Mouse (Mus musculus) erythroblast, embryonic 14.5 days (primary cell): Measurements from ENCODE around the gene Ccdc73. TPM values are rescaled to one million over a fixed set of nuclear protein-coding genes. Genes with fewer than 3 reads are reported as not detected.
"Not testable (repeated sequence)": the region's sequence is repeated elsewhere in the genome, so short reads cannot be mapped to it uniquely, and the experiment has no call there.

Experiments used
- H3K27me3 ChIP-seq: 2 replicates; pipeline ENCODE4 v1.6.1; 2012; ENCODE audit warnings: inconsistent platforms; ENCODE audit not compliant: control insufficient read depth
- H3K36me3 ChIP-seq: 2 replicates; pipeline ENCODE4 v1.6.1; 2012; ENCODE audit warnings: mild to moderate bottlenecking, inconsistent platforms; ENCODE audit not compliant: control insufficient read depth
- H3K4me1 ChIP-seq: 2 replicates; pipeline ENCODE4 v1.6.1; 2012; ENCODE audit warnings: inconsistent platforms; ENCODE audit not compliant: control insufficient read depth
- H3K4me3 ChIP-seq: replicated peaks from 2 replicates; pipeline ENCODE3; 2012; ENCODE audit warnings: moderate library complexity, mild to moderate bottlenecking, inconsistent platforms
- H3K9me3 ChIP-seq: 2 replicates; pipeline ENCODE4 v1.6.1; 2012; ENCODE audit warnings: low read length, inconsistent platforms, mixed read lengths; ENCODE audit not compliant: control insufficient read depth
- GATA1 ChIP-seq: IDR thresholded peaks from 2 replicates; pipeline ENCODE4 v1.6.1; 2012; ENCODE audit warnings: low read length, inconsistent platforms, mixed read lengths
- TAL1 ChIP-seq: IDR thresholded peaks from 3 replicates; pipeline ENCODE4 v1.6.1; 2012; ENCODE audit warnings: low read length, inconsistent platforms, mixed read lengths
- polyA plus RNA-seq: library from polyadenylated mRNA; stranded (reverse); fragments of >175 nt; gene quantifications from 2 replicates; pipeline ENCODE4 v1.2.3, GENCODE M21; 2012

The Ccdc73 gene
- polyA plus RNA-seq, result not detected in 2 replicates

DNA sequence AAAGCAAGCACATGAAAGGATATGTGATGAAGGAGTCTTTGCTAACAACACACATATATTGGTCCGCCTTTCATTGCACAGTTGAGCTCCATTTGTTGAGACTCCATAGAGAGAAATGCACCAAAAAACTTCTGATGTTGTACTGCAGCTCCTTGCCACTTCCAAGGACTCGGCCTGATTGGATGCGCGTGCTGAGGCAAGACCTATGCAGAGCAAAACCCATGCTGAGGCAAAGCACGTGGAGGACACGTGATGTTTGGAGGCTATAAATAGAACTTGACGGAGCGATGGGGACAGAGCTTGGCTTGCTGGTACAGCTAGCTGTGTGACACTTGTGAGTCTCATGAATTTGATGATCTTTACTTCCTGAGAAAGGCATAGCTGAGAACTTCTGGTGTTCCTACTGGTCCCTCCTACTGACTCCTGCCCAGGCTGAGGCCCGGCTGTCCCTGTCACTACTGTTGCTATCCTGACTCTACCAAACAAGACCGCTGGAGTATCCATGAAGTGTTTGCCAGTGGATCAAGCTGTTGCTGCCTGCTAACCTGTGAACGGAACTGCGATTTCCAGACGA, at the start of gene Ccdc73:
TSS of gene Ccdc73 (plus strand) at position 524 of the 574 bp plus-strand sequence.
- H3K4me3 ChIP-seq, result no peak within 1 kb of the TSS
- no peaks in the 10 kb centered on the region for H3K27me3 ChIP-seq
- H3K4me1 ChIP-seq, result no peaks in the 10 kb centered on the region
- TF ChIP-seq GATA1, result no peak
- no peak for TF ChIP-seq TAL1
- no peaks in the 10 kb centered on the region for H3K9me3 ChIP-seq
- no peaks in the 10 kb centered on the region for H3K36me3 ChIP-seq

DNA sequence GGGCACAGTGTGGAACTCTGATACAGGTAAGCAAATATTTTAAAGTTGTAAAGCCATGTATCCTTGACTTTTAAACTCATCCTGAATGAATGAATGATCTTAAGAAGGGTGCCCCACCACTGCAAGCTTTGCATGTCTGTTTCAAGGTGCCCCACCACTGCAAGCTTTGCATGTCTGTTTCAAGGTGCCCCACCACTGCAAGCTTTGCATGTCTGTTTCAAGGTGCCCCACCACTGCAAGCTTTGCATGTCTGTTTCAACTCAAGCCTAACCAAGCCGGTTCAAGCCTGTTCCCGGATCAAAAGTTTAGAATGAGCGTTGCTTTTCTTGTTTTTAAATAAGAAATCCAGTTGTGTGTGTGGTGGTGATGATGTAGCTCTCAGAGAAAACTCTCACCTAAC, 48.8 kb upstream of the Ccdc73 start:
- not testable (repeated sequence) for H3K4me3 ChIP-seq, H3K36me3 ChIP-seq, H3K9me3 ChIP-seq
- H3K4me1 ChIP-seq, result peaks cover 34% of the 10 kb centered on the region
- H3K27me3 ChIP-seq, result peaks cover 14% of the 10 kb centered on the region

DNA sequence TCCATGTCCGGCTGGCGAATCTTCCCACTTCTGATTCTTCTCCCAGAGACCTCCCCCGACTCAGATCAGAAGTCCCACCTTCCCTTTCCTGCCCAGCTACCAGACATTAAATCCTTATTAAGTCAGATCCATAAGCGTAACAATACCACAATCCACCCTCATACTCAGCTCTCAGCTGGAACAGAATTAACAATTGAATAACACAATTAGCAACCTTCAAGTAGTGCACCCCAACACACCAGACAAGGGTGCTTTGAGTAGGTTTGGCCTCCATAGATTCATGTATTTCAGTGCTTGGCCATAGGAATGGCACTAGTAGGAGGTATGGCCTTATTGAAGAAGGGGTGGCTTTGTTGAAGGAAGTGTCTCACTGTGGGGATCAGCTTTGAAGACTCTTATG, 41.4 kb upstream of the Ccdc73 start:
- H3K4me3 ChIP-seq, result no peak overlapping the region
- H3K4me1 ChIP-seq, result no peaks in the 10 kb centered on the region
- no peaks in the 10 kb centered on the region for H3K36me3 ChIP-seq
- TF ChIP-seq GATA1 (no peak), TAL1 (no peak)
- no peaks in the 10 kb centered on the region for H3K9me3 ChIP-seq
- H3K27me3 ChIP-seq, result no peaks in the 10 kb centered on the region

DNA sequence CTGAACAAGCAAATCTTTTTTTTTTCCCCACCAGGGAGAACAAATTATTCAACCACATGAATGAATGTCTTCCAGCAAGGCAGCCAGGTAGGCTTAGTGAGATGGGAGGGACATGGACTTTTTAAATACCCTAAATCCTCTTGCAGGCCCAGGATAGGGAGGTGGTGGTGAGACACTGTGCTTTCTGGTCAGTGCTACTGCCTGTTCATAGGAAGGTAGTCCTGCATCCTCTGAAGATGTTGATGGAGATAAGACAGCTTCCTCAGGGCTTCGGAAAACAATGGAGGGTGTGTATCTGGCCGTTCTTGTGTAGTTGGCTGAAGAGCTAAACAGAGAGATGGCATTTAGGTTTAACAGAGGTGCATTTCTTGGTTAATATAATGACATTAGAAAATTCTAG, 35.1 kb upstream of the Ccdc73 start:
- Histone ChIP-seq H3K9me3 (no peaks in the 10 kb centered on the region), H3K27me3 (no peaks in the 10 kb centered on the region), H3K36me3 (no peaks in the 10 kb centered on the region), H3K4me3 (no peak overlapping the region), H3K4me1 (no peaks in the 10 kb centered on the region)
- no peak for TF ChIP-seq TAL1
- TF ChIP-seq GATA1, result no peak

DNA sequence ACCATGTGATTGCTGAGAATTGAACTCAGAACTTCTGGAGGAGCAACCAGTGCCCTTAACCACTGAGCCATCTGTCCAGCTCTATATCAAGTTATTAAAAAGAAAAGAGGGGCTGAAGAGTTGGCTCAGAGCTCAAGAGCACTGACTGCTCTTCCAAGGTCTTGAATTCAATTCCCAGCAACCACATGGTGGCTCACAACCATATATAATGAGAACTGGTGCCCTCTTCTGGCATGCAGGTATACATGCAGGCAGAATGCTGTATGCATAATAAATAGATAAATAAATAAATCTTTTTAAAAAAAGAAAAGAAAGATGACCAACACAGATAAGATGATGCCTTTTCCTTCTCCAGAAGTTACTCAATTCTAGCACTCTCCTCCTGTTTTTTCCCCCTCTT, 26.6 kb upstream of the Ccdc73 start:
- H3K9me3 ChIP-seq, result no peaks in the 10 kb centered on the region
- no peaks in the 10 kb centered on the region for H3K27me3 ChIP-seq
- no peak for TF ChIP-seq GATA1
- H3K4me3 ChIP-seq, result no peak overlapping the region
- no peaks in the 10 kb centered on the region for H3K4me1 ChIP-seq
- no peaks in the 10 kb centered on the region for H3K36me3 ChIP-seq

DNA sequence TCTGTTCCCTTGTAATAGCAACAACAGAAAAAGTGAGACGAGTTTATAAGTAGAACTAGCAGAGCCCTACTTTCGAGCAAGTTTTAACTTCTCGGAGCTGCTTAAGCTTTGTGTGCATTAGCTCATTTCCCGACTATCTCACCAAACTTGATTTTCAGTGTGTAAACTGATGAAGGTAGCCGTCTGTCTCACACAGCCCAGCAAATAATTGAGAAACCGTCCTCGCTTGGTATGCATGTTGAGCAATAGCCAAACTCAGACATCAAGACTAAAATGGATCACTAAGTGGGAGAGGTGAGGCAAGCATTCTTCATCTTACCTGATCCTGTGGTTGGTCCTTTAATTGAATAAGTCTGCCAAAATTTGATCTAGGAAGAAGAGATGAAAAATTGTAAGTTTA, 25.9 kb upstream of the Ccdc73 start:
- Histone ChIP-seq H3K36me3 (no peaks in the 10 kb centered on the region), H3K27me3 (no peaks in the 10 kb centered on the region), H3K4me3 (no peak overlapping the region), H3K4me1 (no peaks in the 10 kb centered on the region), H3K9me3 (no peaks in the 10 kb centered on the region)
- TF ChIP-seq GATA1 (no peak), TAL1 (no peak)

DNA sequence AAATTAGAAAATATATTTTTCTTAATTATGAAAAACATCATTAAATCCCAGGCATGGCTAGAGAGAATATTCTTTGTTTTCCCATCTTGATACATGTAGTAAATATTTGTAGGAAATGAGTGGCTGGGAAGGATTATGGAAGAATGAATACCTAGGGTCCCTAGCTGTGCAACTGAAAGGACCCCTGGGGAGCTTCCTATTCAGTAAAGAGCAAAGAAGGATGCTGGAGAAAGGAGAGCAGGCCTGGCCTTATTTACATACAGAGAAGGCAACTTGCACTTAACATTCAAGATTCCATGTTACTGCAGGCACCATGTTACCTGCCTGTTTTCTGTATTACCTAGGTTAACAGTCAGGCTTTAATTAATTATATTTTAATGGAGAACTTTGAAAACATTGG, 25.0 kb upstream of the Ccdc73 start:
- no peak for TF ChIP-seq TAL1
- Histone ChIP-seq H3K27me3 (peaks cover 2% of the 10 kb centered on the region; the same call in 1 of the 2 replicates), H3K4me3 (no peak overlapping the region), H3K9me3 (no peaks in the 10 kb centered on the region), H3K36me3 (no peaks in the 10 kb centered on the region), H3K4me1 (no peaks in the 10 kb centered on the region)

DNA sequence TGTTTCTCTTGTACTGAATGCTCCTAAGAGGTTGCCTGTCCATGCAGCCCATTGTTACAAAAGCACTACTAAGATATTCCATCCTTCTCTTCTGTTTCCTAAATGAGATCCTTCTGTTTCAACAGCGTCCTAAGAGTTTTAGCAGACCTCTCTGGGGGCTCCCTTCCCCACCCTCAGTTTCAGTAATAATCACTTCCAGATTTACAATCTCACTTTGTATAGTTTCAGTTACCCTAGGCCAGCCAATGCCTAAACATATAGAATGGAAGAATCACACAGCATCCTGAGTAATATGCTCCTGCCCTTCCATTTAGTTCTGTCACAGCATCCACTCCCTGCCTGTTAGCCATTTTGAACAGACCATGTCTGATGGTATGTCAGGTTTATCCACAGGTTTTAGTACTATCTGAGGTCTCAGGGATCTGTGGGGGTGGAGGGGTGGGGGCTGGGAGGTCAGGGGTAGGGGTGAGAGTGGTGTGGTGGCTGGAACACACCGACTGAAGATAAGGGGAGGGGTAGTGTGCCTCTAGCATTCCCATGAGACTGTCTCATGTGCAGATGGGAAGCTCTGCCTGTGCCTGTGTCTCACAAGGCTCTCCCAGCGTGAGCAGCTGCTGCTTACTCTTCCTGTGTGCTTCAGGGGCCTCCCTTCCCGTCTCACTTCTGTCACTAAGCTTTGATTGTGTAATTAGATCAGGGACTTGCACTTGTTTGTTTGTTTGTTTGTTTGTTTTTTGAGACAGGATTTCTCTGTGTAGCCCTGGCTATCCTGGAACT, 20.8 kb upstream of the Ccdc73 start:
- TF ChIP-seq TAL1 (no peak), GATA1 (no peak)
- H3K4me3 ChIP-seq, result no peak overlapping the region
- no peaks in the 10 kb centered on the region for H3K36me3 ChIP-seq
- H3K4me1 ChIP-seq, result peaks cover 6% of the 10 kb centered on the region
- peaks cover 44% of the 10 kb centered on the region for H3K27me3 ChIP-seq
- no peaks in the 10 kb centered on the region; the same call in 1 of the 2 replicates for H3K9me3 ChIP-seq

DNA sequence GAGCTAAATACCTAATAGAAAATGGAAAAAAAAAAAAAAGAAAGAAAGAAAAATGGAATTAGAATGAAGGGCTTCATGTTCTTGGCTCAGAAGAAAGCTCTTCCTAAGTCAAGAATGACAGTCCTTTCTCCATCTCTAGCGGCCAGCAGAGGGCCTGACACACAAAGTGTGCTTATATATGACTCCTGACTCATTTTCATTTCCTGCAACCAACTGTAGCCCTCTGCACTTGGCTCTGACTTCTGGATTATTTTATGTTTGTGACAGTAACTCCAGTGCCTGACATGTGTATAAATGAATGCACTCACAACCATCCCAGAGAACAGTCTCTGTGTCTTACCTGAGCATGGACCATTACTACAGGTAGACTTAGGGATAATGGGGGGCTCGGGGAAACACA, 20.0 kb upstream of the Ccdc73 start:
- TF ChIP-seq GATA1 (no peak), TAL1 (no peak)
- peaks cover 48% of the 10 kb centered on the region for H3K27me3 ChIP-seq
- no peaks in the 10 kb centered on the region; the same call in 1 of the 2 replicates for H3K9me3 ChIP-seq
- no peaks in the 10 kb centered on the region for H3K36me3 ChIP-seq
- H3K4me3 ChIP-seq, result no peak overlapping the region
- peaks cover 6% of the 10 kb centered on the region for H3K4me1 ChIP-seq
